Mouse (Mus musculus): ENCODE results near the gene Sec14l3. TPM values are rescaled to one million over a fixed set of nuclear protein-coding genes. Genes with fewer than 3 reads are reported as not detected.

Sec14l3 gene
- total RNA-seq, 1 experiment from 2014 or later: not detected

GRCm38 (mm10) chr11:4047766-4048165 lies 16.9 kb upstream of the Sec14l3 start:
- no peak for ATAC-seq (ENCODE audit: extremely low read depth, insufficient number of reproducible peaks, low FRiP score, poor library complexity, severe bottlenecking)

- no peak for ATAC-seq (ENCODE audit: extremely low read depth, insufficient number of reproducible peaks, low FRiP score, poor library complexity, severe bottlenecking)
Observed at GRCm38 (mm10) chr11:4048438-4048837, 16.2 kb upstream of the Sec14l3 start.

GRCm38 (mm10) chr11:4053586-4053985 lies 11.1 kb upstream of the Sec14l3 start:
- 0 out of 2 replicates have a peak, but pooled peaks have one; percentile 30 for ATAC-seq (ENCODE audit: extremely low read depth, insufficient number of reproducible peaks, low FRiP score, poor library complexity, severe bottlenecking)

- no peak for ATAC-seq (ENCODE audit: extremely low read depth, insufficient number of reproducible peaks, low FRiP score, poor library complexity, severe bottlenecking)
Observed at GRCm38 (mm10) chr11:4060866-4061575, 3.6 kb upstream of the Sec14l3 start.

- no peak for ATAC-seq (ENCODE audit: extremely low read depth, insufficient number of reproducible peaks, low FRiP score, poor library complexity, severe bottlenecking)
Observed at GRCm38 (mm10) chr11:4062523-4062922, 2.1 kb upstream of the Sec14l3 start.

- no peak for ATAC-seq (ENCODE audit: extremely low read depth, insufficient number of reproducible peaks, low FRiP score, poor library complexity, severe bottlenecking)
Observed at GRCm38 (mm10) chr11:4062981-4063380, 1.7 kb upstream of the Sec14l3 start.

GRCm38 (mm10) chr11:4069664-4070063 lies 5.0 kb downstream of the Sec14l3 start:
- no peak for ATAC-seq (ENCODE audit: extremely low read depth, insufficient number of reproducible peaks, low FRiP score, poor library complexity, severe bottlenecking)

- ATAC-seq (ENCODE audit: extremely low read depth, insufficient number of reproducible peaks, low FRiP score, poor library complexity, severe bottlenecking): no peak
Observed at GRCm38 (mm10) chr11:4076633-4077032, 12.0 kb downstream of the Sec14l3 start.

- ATAC-seq (ENCODE audit: extremely low read depth, insufficient number of reproducible peaks, low FRiP score, poor library complexity, severe bottlenecking): no peak
Observed at GRCm38 (mm10) chr11:4078267-4078933, 13.8 kb downstream of the Sec14l3 start.

- ATAC-seq (ENCODE audit: extremely low read depth, insufficient number of reproducible peaks, low FRiP score, poor library complexity, severe bottlenecking): peak; percentile 64
Observed at GRCm38 (mm10) chr11:4080219-4080618, 15.6 kb downstream of the Sec14l3 start.

GRCm38 (mm10) chr11:4083316-4084078 lies 18.9 kb downstream of the Sec14l3 start:
- ATAC-seq (ENCODE audit: extremely low read depth, insufficient number of reproducible peaks, low FRiP score, poor library complexity, severe bottlenecking): peak; percentile 45; the same call in 1 of the 2 replicates

GRCm38 (mm10) chr11:4086246-4086645 lies 21.6 kb downstream of the Sec14l3 start:
- ATAC-seq (ENCODE audit: extremely low read depth, insufficient number of reproducible peaks, low FRiP score, poor library complexity, severe bottlenecking): no peak

GRCm38 (mm10) chr11:4087267-4087666 lies 22.6 kb downstream of the Sec14l3 start:
- ATAC-seq (ENCODE audit: extremely low read depth, insufficient number of reproducible peaks, low FRiP score, poor library complexity, severe bottlenecking): no peak

- ATAC-seq (ENCODE audit: extremely low read depth, insufficient number of reproducible peaks, low FRiP score, poor library complexity, severe bottlenecking): no peak
Observed at GRCm38 (mm10) chr11:4093459-4094377, 29.1 kb downstream of the Sec14l3 start.

- peak; percentile 43 for ATAC-seq (ENCODE audit: extremely low read depth, insufficient number of reproducible peaks, low FRiP score, poor library complexity, severe bottlenecking)
Observed at GRCm38 (mm10) chr11:4094378-4095170, 29.9 kb downstream of the Sec14l3 start.

GRCm38 (mm10) chr11:4095171-4096053 lies 30.8 kb downstream of the Sec14l3 start, which contains the start of gene Mtfp1:
Gene Mtfp1 (minus strand): TSS chr11:4095445.
- ATAC-seq (ENCODE audit: extremely low read depth, insufficient number of reproducible peaks, low FRiP score, poor library complexity, severe bottlenecking): no peak
